Mouse (Mus musculus) neural tube, embryonic 15.5 days (tissue): ENCODE data around the gene Hsf4. TPM values are rescaled to one million over a fixed set of nuclear protein-coding genes. Genes with fewer than 3 reads are reported as not detected.
A peak's percentile ranks its signal among the peaks of the same experiment; 100 is the strongest.

Experiments
- ATAC-seq: fragments of 200-750 bp; cut with Nextera tagmentation; 2 replicates; pipeline ENCODE4 v1.8.0; 2017; ENCODE audit warnings: mild to moderate bottlenecking, moderate TSS enrichment, moderate library complexity; ENCODE audit not compliant: low FRiP score
- H3K27ac ChIP-seq: fragments of 300-500 bp; sonication (generic); replicated peaks from 2 replicates; pipeline ENCODE4 v1.5.1; 2015; ENCODE audit warnings: mild to moderate bottlenecking, inconsistent platforms
- H3K27me3 ChIP-seq: fragments of 300-500 bp; sonication (generic); replicated peaks from 2 replicates; pipeline ENCODE4 v1.6.1; 2015; ENCODE audit warnings: inconsistent platforms
- H3K36me3 ChIP-seq: fragments of 300-500 bp; sonication (generic); 2 replicates; pipeline ENCODE4 v1.6.1; 2015; ENCODE audit warnings: inconsistent platforms
- H3K4me1 ChIP-seq: fragments of 300-500 bp; sonication (generic); 2 replicates; pipeline ENCODE4 v1.6.1; 2015; ENCODE audit warnings: inconsistent platforms
- H3K4me2 ChIP-seq: fragments of 300-500 bp; sonication (generic); 2 replicates; pipeline ENCODE4 v1.6.1; 2015; ENCODE audit warnings: inconsistent platforms, mild to moderate bottlenecking, moderate library complexity
- H3K4me3 ChIP-seq: fragments of 300-500 bp; sonication (generic); replicated peaks from 2 replicates; pipeline ENCODE4 v1.5.1; 2015; ENCODE audit warnings: mild to moderate bottlenecking, inconsistent platforms
- H3K9ac ChIP-seq: fragments of 300-500 bp; sonication (generic); replicated peaks from 2 replicates; pipeline ENCODE4 v1.6.1; 2015; ENCODE audit warnings: mild to moderate bottlenecking, inconsistent platforms
- H3K9me3 ChIP-seq: fragments of 300-500 bp; sonication (generic); replicated peaks from 2 replicates; pipeline ENCODE4 v1.6.1; 2016; ENCODE audit warnings: inconsistent platforms
- WGBS: fragments of 180-500 bp; shearing (Covaris S2); methylation state at CpG from one replicate; pipeline ENCODE4 v1.1.7; 2015; ENCODE audit warnings: mixed read lengths; 5-methylcytosine and 5-hydroxymethylcytosine counted together
- microRNA counts: library from miRNA; unstranded; fragments of <30 nt; microRNA quantifications from one replicate; lab custom pipeline; 2016
- microRNA-seq: library from miRNA; unstranded; fragments of <30 nt; microRNA quantifications from one replicate; pipeline ENCODE4, GENCODE M21; 2017
- polyA plus RNA-seq: library from polyadenylated mRNA; unstranded; fragments of >200 nt; fragmentation: Nextera tagmentation; extraction: Ambion mirVana; gene quantifications from 2 replicates; pipeline ENCODE4 v1.2.1, GENCODE M21; 2015

The Hsf4 gene
- polyA plus RNA-seq, 1 experiment from 2014 or later: 0.92 TPM

GRCm38 (mm10) chr8:105310118-105310517 lies 40.5 kb downstream of the Hsf4 start:
- Histone ChIP-seq H3K4me3 (no peak overlapping the region), H3K4me1 (peaks cover 12% of the 10 kb centered on the region), H3K4me2 (no peak overlapping the region), H3K9me3 (no peaks in the 10 kb centered on the region), H3K27ac (no peak overlapping the region), H3K9ac (no peak overlapping the region), H3K27me3 (no peaks in the 10 kb centered on the region), H3K36me3 (peaks cover 83% of the 10 kb centered on the region)
- 89% methylated on average over 8 of the region's 8 CpGs for WGBS
- no peak for ATAC-seq

DNA sequence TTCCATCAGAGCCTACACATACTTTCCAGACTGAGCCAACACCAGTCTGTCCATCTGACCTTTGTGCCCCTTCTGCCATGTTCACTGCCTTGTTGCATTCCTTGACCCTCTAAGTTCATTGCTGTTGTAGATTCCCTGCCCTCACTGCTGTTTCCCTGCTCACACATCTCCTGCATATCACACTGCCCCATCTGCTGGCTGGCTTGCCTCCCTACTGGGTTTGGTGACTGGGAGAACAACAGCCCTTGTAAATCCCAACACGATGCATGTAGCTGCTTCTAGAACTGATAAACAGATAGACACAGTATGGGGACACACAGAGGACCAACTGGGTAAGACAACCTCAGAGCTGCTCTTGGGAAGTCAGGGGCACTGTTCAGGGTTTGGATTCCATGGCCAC lies 42.1 kb downstream of the Hsf4 start:
- Histone ChIP-seq H3K27ac (no peak overlapping the region), H3K36me3 (peaks cover 91% of the 10 kb centered on the region), H3K4me3 (no peak overlapping the region), H3K4me1 (no peaks in the 10 kb centered on the region), H3K9me3 (no peaks in the 10 kb centered on the region), H3K27me3 (no peaks in the 10 kb centered on the region), H3K9ac (no peak overlapping the region), H3K4me2 (no peak overlapping the region)
- no peak for ATAC-seq
- WGBS: 85% methylated on average over 1 of the region's 1 CpGs

DNA sequence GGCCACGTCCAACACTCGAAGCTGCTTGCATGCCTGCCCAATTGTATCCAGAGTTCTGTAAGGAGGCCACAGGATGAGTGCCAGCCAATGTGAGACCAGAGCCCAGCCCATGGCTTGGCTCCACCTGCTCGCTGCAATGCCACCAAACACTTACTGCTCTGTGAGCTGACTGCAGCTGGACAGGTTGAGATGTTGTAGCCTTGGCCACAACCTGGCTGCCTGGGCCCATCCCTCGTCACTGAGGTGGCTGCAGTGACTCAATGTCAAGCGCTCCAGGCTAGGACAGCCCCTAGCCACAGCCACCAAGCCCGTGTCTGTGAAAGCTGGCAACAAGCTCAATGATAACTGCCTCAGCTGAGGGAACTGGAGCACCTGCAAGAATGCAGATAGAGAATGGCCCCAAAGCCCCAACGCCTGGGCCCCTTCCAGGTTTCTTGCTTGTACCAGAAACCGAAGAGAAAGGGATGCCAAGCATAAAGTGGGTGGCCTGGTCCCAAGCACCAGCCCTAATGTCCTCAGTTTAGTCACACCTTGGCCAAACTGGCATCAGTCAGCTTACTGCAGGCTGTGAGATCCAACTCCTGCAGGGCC lies 43.4 kb downstream of the Hsf4 start:
- 94% methylated on average over 8 of the region's 8 CpGs for WGBS
- ATAC-seq: no peak

DNA sequence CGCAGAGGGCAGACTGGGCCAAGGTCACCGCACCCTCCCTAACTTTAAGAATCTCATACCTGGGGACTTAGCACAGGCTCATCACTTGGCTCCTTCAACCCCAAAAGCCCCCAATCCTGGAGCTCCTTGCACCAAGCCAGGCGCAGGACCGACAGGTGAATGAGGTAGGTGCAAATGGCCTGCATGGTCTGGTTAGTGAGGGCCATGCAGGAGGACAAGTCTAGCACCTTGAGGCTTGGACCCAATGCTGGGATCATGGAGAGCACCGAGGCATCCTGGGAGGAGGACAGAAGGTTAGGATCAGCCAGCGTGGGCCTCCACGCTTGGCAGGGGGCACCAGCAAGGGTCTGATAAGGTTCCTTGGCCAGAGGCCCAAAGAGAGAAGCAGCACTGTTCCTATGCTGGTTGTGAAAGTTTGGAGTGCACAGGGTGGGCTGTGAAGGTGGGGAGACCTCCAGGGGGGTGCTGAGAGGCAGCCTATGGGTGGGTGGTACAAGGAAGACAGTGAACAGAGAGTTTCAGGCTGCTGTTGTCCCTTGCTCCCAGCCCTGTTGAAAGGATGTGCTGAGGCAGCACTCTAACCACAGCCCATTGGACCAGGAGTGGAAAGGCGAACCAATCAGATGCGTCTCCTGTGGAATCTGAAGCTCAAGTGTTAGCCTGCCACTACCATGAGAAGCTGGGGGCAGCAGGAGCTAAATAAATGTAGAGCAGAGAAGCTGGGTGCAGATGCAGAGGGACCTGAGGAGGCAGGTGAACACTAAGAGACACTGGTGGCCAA lies 44.2 kb downstream of the Hsf4 start:
- Histone ChIP-seq H3K4me3 (no peak overlapping the region), H3K4me2 (no peak overlapping the region), H3K4me1 (no peaks in the 10 kb centered on the region), H3K9me3 (no peaks in the 10 kb centered on the region), H3K9ac (no peak overlapping the region), H3K27ac (no peak overlapping the region), H3K27me3 (no peaks in the 10 kb centered on the region), H3K36me3 (peaks cover 89% of the 10 kb centered on the region)
- 82% methylated on average over 9 of the region's 9 CpGs for WGBS
- no peak for ATAC-seq

More for the DNA sequence above, 43.4 kb downstream of the Hsf4 start:
- Histone ChIP-seq H3K4me2 (no peak overlapping the region), H3K4me3 (no peak overlapping the region), H3K27me3 (no peaks in the 10 kb centered on the region), H3K9me3 (no peaks in the 10 kb centered on the region), H3K27ac (no peak overlapping the region), H3K36me3 (peaks cover 89% of the 10 kb centered on the region), H3K9ac (no peak overlapping the region), H3K4me1 (no peaks in the 10 kb centered on the region)

- Histone ChIP-seq H3K9ac (no peak overlapping the region), H3K4me1 (no peaks in the 10 kb centered on the region), H3K27ac (no peak overlapping the region), H3K27me3 (no peaks in the 10 kb centered on the region), H3K4me3 (no peak overlapping the region), H3K9me3 (no peaks in the 10 kb centered on the region), H3K4me2 (no peak overlapping the region), H3K36me3 (peaks cover 88% of the 10 kb centered on the region)
- ATAC-seq: no peak
- WGBS: 94% methylated on average over 18 of the region's 18 CpGs
These were observed 45.6 kb downstream of the Hsf4 start for GRCm38 (mm10) chr8:105315073-105315769.

DNA sequence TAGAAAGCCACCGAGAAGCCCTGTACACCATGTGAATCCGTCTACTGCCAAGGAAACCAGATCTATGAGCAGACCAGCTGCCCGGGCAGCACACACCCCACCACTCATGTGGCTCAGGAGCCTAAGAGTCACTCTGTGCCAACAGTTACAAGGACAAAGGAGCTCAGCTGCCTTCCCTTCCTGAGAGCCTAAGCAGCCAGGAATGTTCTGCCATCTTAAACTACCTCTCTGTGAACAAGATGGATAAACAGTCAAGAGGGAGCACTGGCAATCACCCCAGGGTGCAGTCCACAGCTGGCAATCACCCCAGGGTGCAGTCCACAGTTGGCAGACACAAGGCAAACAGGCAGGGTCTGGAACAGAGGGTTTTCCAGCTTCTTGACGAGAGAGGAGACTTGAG lies 48.3 kb downstream of the Hsf4 start:
- Histone ChIP-seq H3K4me1 (no peaks in the 10 kb centered on the region), H3K27ac (0 out of 2 replicates have a peak overlapping the region, but pooled peaks have one; percentile 18), H3K27me3 (no peaks in the 10 kb centered on the region), H3K9ac (no peak overlapping the region), H3K36me3 (peaks cover 72% of the 10 kb centered on the region), H3K4me2 (no peak overlapping the region), H3K9me3 (no peaks in the 10 kb centered on the region), H3K4me3 (no peak overlapping the region)
- 77% methylated on average over 4 of the region's 4 CpGs for WGBS
- ATAC-seq: no peak

GRCm38 (mm10) chr8:105318662-105319190 lies 49.1 kb downstream of the Hsf4 start:
- Histone ChIP-seq H3K27ac (no peak overlapping the region), H3K27me3 (no peaks in the 10 kb centered on the region), H3K4me2 (no peak overlapping the region), H3K4me1 (no peaks in the 10 kb centered on the region), H3K36me3 (peaks cover 64% of the 10 kb centered on the region), H3K9ac (no peak overlapping the region), H3K9me3 (no peaks in the 10 kb centered on the region), H3K4me3 (no peak overlapping the region)
- 84% methylated on average over 11 of the region's 11 CpGs for WGBS
- no peak for ATAC-seq

- H3K36me3 ChIP-seq: peaks cover 28% of the 10 kb centered on the region
- H3K4me1 ChIP-seq: peaks cover 27% of the 10 kb centered on the region
- ATAC-seq: no peak
- no peak overlapping the region for H3K4me3 ChIP-seq
- H3K9me3 ChIP-seq: no peaks in the 10 kb centered on the region
- WGBS: 95% methylated on average over 4 of the region's 4 CpGs
- no peak overlapping the region for H3K9ac ChIP-seq
- no peak overlapping the region for H3K4me2 ChIP-seq
- H3K27ac ChIP-seq: no peak overlapping the region
- H3K27me3 ChIP-seq: no peaks in the 10 kb centered on the region
These were observed 53.6 kb downstream of the Hsf4 start for GRCm38 (mm10) chr8:105323183-105323582.

MicroRNAs encoded within 50 kb of the gene (microRNA counts, 519-probe panel; counts per million panel counts)
- microRNA mmu-miR-328 (lab: Ali Mortazavi, UCI): 2,703 counts per million, percentile 64 among the panel's probes with 10 or more counts

Small RNA genes within 50 kb of the gene (microRNA-seq; reads per million reads assigned to microRNA genes)
- gene Gm27320 (not detected), gene Mir328 (238 reads per million, percentile 66 among the genes with 10 or more reads in this experiment)

Other genes starting within 250 kb of the Hsf4 start
- not detected in 2 replicates for gene Ces3a, start 221.2 kb upstream of the Hsf4 start, polyA plus RNA-seq
- gene Ces3b, start 186.0 kb upstream of the Hsf4 start, polyA plus RNA-seq: not detected in 2 replicates
- gene Ces4a, start 138.0 kb upstream of the Hsf4 start, polyA plus RNA-seq: 0.18 TPM in 1 of 2 replicates, not detected in the other
- 34.0 and 38.6 TPM in 2 replicates for gene Cbfb, start 99.1 kb upstream of the Hsf4 start, polyA plus RNA-seq
- gene D230025D16Rik, start 44.7 kb upstream of the Hsf4 start, polyA plus RNA-seq: 27.7 and 30.3 TPM in 2 replicates
- gene B3gnt9, start 14.6 kb upstream of the Hsf4 start, polyA plus RNA-seq: 12.3 and 12.4 TPM in 2 replicates
- gene Tradd, start 5.2 kb upstream of the Hsf4 start, polyA plus RNA-seq: 20.7 and 24.3 TPM in 2 replicates
- 1.9 and 3.0 TPM in 2 replicates for gene Fbxl8, start 5.2 kb upstream of the Hsf4 start, polyA plus RNA-seq
- 5.7 and 6.2 TPM in 2 replicates for gene Nol3, start 6.3 kb downstream of the Hsf4 start, polyA plus RNA-seq
- gene 4931428F04Rik, start 20.1 kb downstream of the Hsf4 start, polyA plus RNA-seq: 104 and 122 TPM in 2 replicates
- 10.6 and 11.3 TPM in 2 replicates for gene Exoc3l, start 26.3 kb downstream of the Hsf4 start, polyA plus RNA-seq
- gene E2f4, start 27.9 kb downstream of the Hsf4 start, polyA plus RNA-seq: 41.6 and 61.6 TPM in 2 replicates
- 1.1 and 4.7 TPM in 2 replicates for gene Elmo3, start 35.8 kb downstream of the Hsf4 start, polyA plus RNA-seq
- gene Lrrc29, start 56.5 kb downstream of the Hsf4 start, polyA plus RNA-seq: 0.55 and 1.2 TPM in 2 replicates
- gene Tmem208, start 56.6 kb downstream of the Hsf4 start, polyA plus RNA-seq: 141 and 159 TPM in 2 replicates
- gene Fhod1, start 78.2 kb downstream of the Hsf4 start, polyA plus RNA-seq: 0.79 and 0.89 TPM in 2 replicates
- 9.4 and 10.9 TPM in 2 replicates for gene Slc9a5, start 79.0 kb downstream of the Hsf4 start, polyA plus RNA-seq
- 1.7 and 2.4 TPM in 2 replicates for gene Plekhg4, start 103.5 kb downstream of the Hsf4 start, polyA plus RNA-seq
- not detected in 2 replicates for gene Kctd19, start 143.7 kb downstream of the Hsf4 start, polyA plus RNA-seq
- 0.23 and 0.27 TPM in 2 replicates for gene Lrrc36, start 143.8 kb downstream of the Hsf4 start, polyA plus RNA-seq
- gene Tppp3, start 201.7 kb downstream of the Hsf4 start, polyA plus RNA-seq: 253 and 288 TPM in 2 replicates
- gene Zdhhc1, start 227.1 kb downstream of the Hsf4 start, polyA plus RNA-seq: 36.6 and 36.8 TPM in 2 replicates
- gene Hsd11b2, start 249.0 kb downstream of the Hsf4 start, polyA plus RNA-seq: 1.0 and 1.1 TPM in 2 replicates